In the genomic region with DNA sequence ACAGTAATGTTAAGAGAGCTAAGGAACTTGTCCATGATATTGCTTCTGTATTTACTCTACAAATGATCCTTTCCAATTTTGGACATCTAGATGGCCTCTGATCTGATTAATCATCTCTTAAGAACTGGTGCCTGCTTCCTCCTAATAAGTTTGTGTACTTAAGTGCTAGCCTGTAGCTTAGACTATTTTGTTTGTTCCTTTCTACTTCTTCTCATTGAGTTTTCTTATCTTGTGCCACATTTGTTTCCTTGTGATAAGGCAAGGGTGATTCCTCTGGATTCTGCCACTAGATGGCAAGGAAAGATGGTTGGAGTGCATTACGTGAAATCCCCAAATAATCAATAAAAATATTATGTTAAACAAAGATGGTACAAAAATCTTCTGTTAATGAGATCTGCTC, we compare ENCODE assay signal across 23 mouse cellular contexts.
DNase-seq lines count a peak whose midpoint lies in the region; ATAC-seq and TF ChIP-seq lines count a peak whose summit lies in the region.
"Had no signal": no experiment of that assay in that cellular context is flagged by ENCODE, and none has a peak within 500 bp of the region (broad histone marks: within the 10 kb centered on the region; RNA-seq: fewer than 3 reads in every experiment).

No protein-coding gene starts in this region.

- H3K9ac ChIP-seq in midbrain, postnatal 0 days (replicated peaks; ENCODE audit: low read length, poor library complexity, severe bottlenecking): no peak overlapping the region
- H3K9ac ChIP-seq in midbrain, embryonic 13.5 days (replicated peaks): no peak overlapping the region
- H3K9ac ChIP-seq: embryonic facial prominence, embryonic 12.5 days; forebrain, embryonic 13.5 days; forebrain, embryonic 15.5 days; forebrain, postnatal 0 days had no signal

- H3K4me3 ChIP-seq in layer of hippocampus, adult 2 months: no peak overlapping the region
- no peak overlapping the region for H3K4me3 ChIP-seq in lung, adult 2 months (replicated peaks; ENCODE audit: extremely low read depth, low read depth, low read length)
- H3K4me3 ChIP-seq in midbrain, postnatal 0 days (ENCODE audit: low read depth, low read length): no peak overlapping the region
- H3K4me3 ChIP-seq in midbrain, embryonic 13.5 days (replicated peaks): no peak overlapping the region
- H3K4me3 ChIP-seq: embryonic facial prominence, embryonic 10.5 days; embryonic facial prominence, embryonic 12.5 days; forebrain, embryonic 13.5 days; forebrain, embryonic 15.5 days had no signal

- ATAC-seq in midbrain, postnatal 0 days (ENCODE audit: low FRiP score): no peak
- no peak for ATAC-seq in midbrain, embryonic 13.5 days
- ATAC-seq: activated CD4-positive, CD25-positive, alpha-beta regulatory T cell, adult 4 months; forebrain, embryonic 13.5 days; forebrain, embryonic 15.5 days; forebrain, postnatal 0 days; Patski had no signal

- TF ChIP-seq CTCF in layer of hippocampus, adult 2 months (conservative IDR thresholded peaks at IDR 0.05): peak; percentile 43
- TF ChIP-seq CTCF in lung, adult 2 months (IDR thresholded peaks at IDR 0.05; ENCODE audit: insufficient read depth, low read length): no peak
- TF ChIP-seq CTCF in midbrain, postnatal 0 days (IDR thresholded peaks at IDR 0.05): 0 out of 2 replicates have a peak, but pooled peaks have one; percentile 11

- 50% methylated on average over 1 of the region's 1 CpGs for WGBS in lung, adult 2 months
- 85% methylated on average over 1 of the region's 1 CpGs for WGBS in midbrain, postnatal 0 days
- 95% methylated on average over 1 of the region's 1 CpGs for WGBS in midbrain, embryonic 13.5 days

- H3K27ac ChIP-seq in layer of hippocampus, adult 2 months: no peak overlapping the region
- no peak overlapping the region for H3K27ac ChIP-seq in midbrain, postnatal 0 days (ENCODE audit: low read depth, low read length)
- H3K27ac ChIP-seq in midbrain, embryonic 13.5 days: no peak overlapping the region
- H3K27ac ChIP-seq: embryonic facial prominence, embryonic 10.5 days; embryonic facial prominence, embryonic 12.5 days; forebrain, embryonic 13.5 days; forebrain, embryonic 15.5 days had no signal

- DNase-seq in layer of hippocampus, adult 2 months (ENCODE audit: low spot score in 2 of 2): no peak
- no peak for DNase-seq in layer of hippocampus, adult 11-12 months (ENCODE audit: low spot score)
- peak; percentile 9 for DNase-seq in lung, postnatal 10 days
- no peak for DNase-seq in lung, adult 2 months
- no peak for DNase-seq in midbrain, postnatal 0 days (ENCODE audit: low spot score)
- DNase-seq in lung, postnatal 36 days: peak; percentile 60
- DNase-seq in adrenal gland, adult (ENCODE audit: inconsistent age in 2 of 2, low spot score in 1 of 2): no peak
- DNase-seq: adrenal gland, adult 8-10 months; adrenal gland, postnatal 14 days; adrenal gland, postnatal 36 days; cerebellum, adult 11-12 months; cerebellum, adult 2 months; cerebellum, adult 9-10 months; cerebellum, postnatal 10 days; cerebellum, postnatal 25 days; forebrain, postnatal 0 days had no signal

- no peaks in the 10 kb centered on the region for H3K9me3 ChIP-seq in midbrain, postnatal 0 days (ENCODE audit: low read length)
- H3K9me3 ChIP-seq in midbrain, embryonic 13.5 days: no peaks in the 10 kb centered on the region
- H3K9me3 ChIP-seq: embryonic facial prominence, embryonic 10.5 days; embryonic facial prominence, embryonic 12.5 days; forebrain, embryonic 13.5 days; forebrain, embryonic 15.5 days had no signal

- no peaks in the 10 kb centered on the region for H3K36me3 ChIP-seq in midbrain, postnatal 0 days (ENCODE audit: insufficient read depth, low read length)
- no peaks in the 10 kb centered on the region for H3K36me3 ChIP-seq in midbrain, embryonic 13.5 days
- H3K36me3 ChIP-seq: embryonic facial prominence, embryonic 10.5 days; embryonic facial prominence, embryonic 12.5 days; forebrain, embryonic 15.5 days had no signal

- no peak for TF ChIP-seq POLR2A in lung, adult 2 months (IDR thresholded peaks at IDR 0.05; ENCODE audit: borderline replicate concordance, extremely low read depth, low read depth, low read length)

- H3K4me1 ChIP-seq in lung, adult 2 months (ENCODE audit: control insufficient read depth, insufficient read depth, low read length): peaks cover 7% of the 10 kb centered on the region
- H3K4me1 ChIP-seq in midbrain, postnatal 0 days (ENCODE audit: insufficient read depth, low read length): no peaks in the 10 kb centered on the region
- H3K4me1 ChIP-seq in midbrain, embryonic 13.5 days (replicated peaks): no peaks in the 10 kb centered on the region
- H3K4me1 ChIP-seq: embryonic facial prominence, embryonic 10.5 days; embryonic facial prominence, embryonic 12.5 days; forebrain, embryonic 13.5 days; forebrain, embryonic 15.5 days had no signal

- no peak overlapping the region for H3K4me2 ChIP-seq in midbrain, postnatal 0 days (ENCODE audit: low read depth, low read length, poor library complexity, severe bottlenecking)
- H3K4me2 ChIP-seq in midbrain, embryonic 13.5 days (replicated peaks): no peak overlapping the region
- H3K4me2 ChIP-seq: embryonic facial prominence, embryonic 12.5 days; forebrain, embryonic 13.5 days; forebrain, embryonic 15.5 days had no signal

- H3K27me3 ChIP-seq in midbrain, postnatal 0 days (ENCODE audit: insufficient read depth, low read length): no peaks in the 10 kb centered on the region
- H3K27me3 ChIP-seq in midbrain, embryonic 13.5 days: no peaks in the 10 kb centered on the region
- H3K27me3 ChIP-seq: embryonic facial prominence, embryonic 12.5 days; forebrain, embryonic 13.5 days; forebrain, embryonic 15.5 days had no signal

Comparison
In these comparisons a context has a peak if more than half of its experiments do, and no peak if none do; other contexts are left out.
1. DNase-seq: peak in lung, postnatal 10 days (single experiment) and lung, postnatal 36 days (single experiment); none in layer of hippocampus, adult 2 months (0 of 2), layer of hippocampus, adult 11-12 months (single experiment), lung, adult 2 months (single experiment), midbrain, postnatal 0 days (single experiment) and adrenal gland, adult (0 of 2).